Mouse (Mus musculus): ENCODE measurements around the gene Skil.

DNA sequence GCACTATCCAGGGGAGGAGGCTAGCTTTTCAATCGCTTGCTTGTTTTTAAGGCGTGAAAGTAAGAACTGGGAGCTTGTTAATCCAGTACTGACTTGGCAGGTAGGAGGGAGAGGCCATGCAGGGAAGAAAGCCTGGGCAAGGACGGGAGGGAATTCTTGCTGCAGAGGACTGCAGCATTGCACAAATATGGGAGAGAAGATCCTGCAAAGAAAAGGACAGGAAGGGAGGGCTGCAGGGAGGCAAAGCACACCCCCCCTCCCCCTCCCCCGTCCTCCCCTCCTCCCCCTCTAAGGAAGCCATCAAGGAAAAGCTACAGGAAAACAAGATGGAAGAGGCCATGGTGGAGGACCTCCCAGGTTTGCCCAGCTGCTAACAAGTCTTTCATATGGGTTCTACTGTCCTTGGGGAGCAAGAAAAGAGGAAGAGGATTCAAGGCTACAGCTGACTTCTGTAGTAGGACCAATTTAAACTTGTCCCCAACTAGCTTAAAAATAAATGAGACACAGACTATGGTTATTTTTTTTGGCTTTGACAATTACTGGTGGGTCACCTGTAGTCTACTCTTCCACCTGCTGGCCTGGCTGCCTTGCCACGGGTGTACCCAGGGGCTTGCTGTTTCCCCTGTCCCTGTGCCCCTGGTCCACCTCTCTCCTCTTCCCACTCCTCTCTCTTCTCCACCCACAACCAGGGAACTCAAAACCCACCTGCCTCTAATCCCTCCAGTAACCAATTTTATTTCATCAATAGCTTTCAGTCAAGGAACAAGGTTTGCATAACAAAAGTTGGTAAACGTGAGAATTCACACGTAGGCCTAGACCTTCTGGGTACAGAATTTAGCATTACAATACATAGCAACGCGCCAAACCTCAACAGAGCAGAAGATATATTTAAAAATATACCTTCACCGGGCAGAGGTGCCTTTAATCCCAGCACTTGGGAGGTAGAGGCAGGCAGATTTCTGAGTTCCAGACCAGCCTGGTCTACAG lies 5.8 kb upstream of the Skil start:
- peak; percentile 60; the same call in 1 of the 2 replicates for TF ChIP-seq EP300 (IDR thresholded peaks at IDR 0.05; ENCODE audit: low read length)
- no peak for TF ChIP-seq CTCF (conservative IDR thresholded peaks at IDR 0.05 in 1 of 2, IDR thresholded peaks at IDR 0.05 in 1 of 2; ENCODE audit: low read depth in 2 of 2, low read length in 2 of 2)
- no peak for TF ChIP-seq NELFE (IDR thresholded peaks at IDR 0.05; ENCODE audit: low read depth, low read length)
- no peak for TF ChIP-seq MAZ (IDR thresholded peaks at IDR 0.05; ENCODE audit: low read depth, low read length)
